Mouse (Mus musculus): ENCODE measurements around the gene Gm5662.
"Not testable (repeated sequence)": the region's sequence is repeated elsewhere in the genome, so short reads cannot be mapped to it uniquely, and the experiment has no call there.

DNA sequence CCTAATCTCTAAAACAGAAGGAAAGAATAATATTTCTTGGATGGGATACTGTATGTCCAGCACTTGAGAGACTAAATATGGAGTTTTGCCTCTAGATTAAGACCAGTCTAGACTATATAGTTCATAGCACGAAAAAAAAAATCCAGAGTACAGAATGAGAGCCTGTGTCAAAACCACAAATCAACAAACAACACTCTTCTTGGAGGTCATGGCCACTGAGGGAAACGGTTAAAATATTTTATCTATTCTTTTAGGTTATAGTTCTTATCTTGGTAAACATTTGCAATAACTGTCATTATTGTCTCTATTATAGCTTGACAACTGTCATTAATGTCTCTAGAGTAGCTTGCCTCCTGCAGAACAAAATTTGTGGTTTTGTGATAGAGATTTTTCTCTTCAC lies 22.9 kb upstream of the Gm5662 start:
- TF ChIP-seq POLR2A (IDR thresholded peaks at IDR 0.05; ENCODE audit: control insufficient read depth, low read depth, low read length); CTCF (IDR thresholded peaks at IDR 0.05; ENCODE audit: control insufficient read depth, insufficient read depth, insufficient replicate concordance, low read depth, low read length): not testable (repeated sequence)
